Mouse (Mus musculus): ENCODE measurements around the gene Slc7a6.

Gene Slc7a6

DNA sequence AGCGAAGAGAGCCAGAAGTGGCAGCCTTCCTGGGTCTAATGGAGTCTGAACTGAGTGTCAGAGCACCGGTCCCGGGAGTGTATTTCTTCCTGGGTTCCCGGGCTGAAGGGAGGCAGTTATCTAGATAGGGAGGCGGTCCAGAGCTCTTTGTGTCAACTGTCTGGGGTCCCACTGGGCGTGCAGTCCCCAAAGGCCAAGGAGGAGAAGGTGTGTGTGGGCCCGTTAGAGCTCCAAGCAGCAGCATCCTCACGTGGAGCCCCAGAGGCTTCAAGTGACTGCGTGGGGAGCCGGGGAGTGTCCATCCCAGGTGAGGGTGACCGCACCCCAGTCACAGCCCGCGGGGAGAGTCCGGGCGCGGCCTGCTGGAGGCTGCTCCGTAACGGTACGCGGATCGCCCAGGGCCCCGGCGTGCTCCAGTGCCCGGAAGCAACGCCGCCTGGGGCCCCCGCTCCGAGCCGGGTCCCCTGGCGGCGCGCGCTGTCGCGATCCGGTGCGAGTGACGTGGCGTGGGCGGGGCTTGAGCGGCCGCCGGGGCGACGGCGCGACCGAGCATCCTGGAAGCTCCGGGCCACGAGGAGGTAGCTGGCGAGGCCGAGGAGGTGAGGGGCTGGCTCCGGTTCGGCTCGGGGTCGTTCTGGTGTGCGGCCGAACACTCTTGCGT is at the start of gene Slc7a6:
Slc7a6 (plus strand) TSS at position 502 of the 661 bp plus-strand sequence.
- DNase-seq, result peak; percentile 91

DNA sequence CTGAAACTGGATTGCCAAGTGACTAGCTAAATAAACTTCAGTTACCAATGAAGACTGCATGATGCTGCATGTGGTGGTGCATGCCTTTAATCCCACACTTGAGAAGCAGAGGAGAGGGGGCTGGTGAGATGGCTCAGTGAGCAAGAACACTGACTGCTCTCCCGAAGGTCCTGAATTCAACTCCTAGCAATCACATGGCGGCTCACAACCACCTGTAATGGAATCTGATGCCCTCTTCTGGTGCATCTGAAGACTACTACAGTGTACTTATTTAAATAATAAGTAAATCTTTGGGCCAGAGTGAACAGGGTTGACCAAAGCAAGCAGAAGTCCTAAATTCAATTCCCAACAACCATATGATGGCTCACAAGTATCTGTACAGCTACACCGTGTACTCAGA is 45.2 kb upstream of the Slc7a6 start:
- no peak for DNase-seq

DNA sequence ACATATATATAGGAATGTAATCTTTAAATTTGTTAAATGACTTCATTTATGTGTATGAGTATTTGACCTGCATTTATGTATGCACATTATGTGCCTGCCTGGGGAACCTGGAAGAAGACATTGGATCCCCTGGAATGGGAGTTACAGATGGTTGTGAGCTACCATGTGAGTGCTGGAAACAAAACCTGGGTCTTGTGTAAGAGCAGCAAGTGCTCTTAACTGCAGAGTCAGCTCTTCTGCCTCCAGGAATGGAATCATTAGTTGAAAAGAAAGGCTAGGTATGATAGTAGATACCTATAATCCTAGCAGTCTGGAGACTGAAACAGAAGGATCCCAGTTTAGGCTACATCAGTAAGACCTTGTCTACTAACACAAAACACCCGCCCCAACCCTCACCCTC is 42.6 kb upstream of the Slc7a6 start:
- no peak for DNase-seq

DNA sequence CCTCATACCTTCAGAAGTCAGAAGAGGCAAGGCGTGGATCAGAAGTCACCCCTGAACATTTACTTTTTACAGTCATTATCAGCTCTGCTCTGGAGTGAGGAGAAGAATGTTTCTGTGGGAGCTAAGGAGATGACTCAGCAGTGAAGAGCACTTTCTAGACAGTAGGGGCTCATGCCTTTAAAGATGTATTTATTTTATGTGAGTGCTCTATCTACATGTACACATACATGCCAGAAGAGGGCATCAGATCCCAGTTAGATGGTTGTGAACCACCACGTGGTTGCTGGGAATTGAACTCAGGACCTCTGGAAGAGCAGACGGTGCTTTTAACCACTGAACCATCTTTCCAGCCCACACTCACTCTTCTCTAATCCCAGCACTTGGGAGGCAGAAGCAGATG is 41.6 kb upstream of the Slc7a6 start:
- no peak for DNase-seq

DNA sequence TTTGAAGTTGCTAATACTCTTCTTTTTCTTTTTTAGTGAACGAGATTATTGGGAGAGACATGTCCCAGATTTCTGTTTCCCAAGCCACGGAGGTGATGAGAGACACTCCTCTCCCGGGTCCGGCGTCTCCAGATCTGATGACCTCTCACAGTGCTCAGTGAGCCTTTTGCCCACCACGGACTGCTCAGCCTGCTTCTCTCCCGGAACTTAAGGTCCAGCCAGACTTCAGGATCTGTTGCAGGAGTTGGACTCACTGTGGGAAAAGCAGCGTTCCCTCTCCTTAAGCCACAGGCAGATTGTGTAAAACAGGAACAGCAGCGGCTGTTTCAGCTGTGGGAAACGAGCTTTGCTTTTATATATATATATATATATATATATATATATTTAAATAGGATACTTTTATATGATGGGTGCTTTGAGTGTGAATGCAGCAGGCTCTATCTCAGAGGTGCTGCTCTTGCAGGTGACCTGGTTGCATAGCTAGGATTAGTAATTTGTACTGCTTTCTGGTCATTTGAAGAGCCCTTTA is 40.7 kb upstream of the Slc7a6 start:
- no peak for DNase-seq

DNA sequence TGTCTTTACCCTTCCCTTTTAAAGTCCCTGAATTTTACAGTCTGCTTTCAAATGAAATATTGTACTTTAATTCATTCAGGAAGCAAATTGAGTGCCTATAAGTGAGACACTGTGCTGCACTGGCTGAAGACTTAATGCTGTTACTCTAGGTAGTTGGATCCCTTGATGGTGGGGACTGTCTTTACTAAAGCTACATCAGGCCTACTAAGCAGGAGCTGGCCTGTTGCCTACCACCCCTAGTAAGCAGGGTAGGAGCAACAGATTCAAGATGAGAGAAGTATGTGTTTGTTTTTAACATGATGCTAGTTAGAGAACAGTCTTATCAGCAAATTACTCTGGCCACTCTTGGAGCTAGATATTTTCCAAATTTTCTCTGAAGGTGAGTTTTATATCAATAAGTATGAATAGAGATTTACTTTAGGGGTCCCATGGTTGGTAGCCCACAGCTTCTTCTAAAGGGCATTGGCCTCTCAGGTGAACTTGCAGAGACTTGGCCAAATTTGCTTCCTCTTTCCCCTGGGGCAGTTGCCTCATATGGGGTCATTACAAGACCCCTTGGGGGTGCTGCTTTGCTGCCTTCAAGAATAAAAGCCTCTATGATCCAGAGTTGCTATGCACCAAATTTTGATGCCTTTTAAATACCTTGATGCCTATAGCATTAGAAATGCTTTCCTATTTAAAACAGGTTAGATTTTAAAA is 39.3 kb upstream of the Slc7a6 start:
- no peak for DNase-seq

DNA sequence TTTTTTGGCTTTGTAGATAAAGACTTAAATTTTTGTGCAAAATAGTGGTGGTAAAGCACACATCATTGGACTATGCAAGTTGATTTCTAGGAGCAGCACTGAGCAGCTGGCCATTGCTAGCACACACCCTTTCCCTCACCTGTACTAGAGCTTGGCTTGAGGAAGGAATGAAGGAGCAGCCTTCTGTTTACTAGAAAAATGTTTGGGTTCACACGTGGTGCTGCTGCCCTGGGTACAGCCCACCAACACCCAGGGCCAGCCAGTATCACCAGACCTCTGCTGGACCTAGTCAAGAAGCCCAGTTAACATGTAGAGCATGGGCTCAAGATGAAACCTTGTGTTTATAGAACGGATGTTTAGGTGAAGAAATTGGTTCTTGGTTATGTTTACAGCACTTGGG is 38.7 kb upstream of the Slc7a6 start:
- DNase-seq, result no peak

DNA sequence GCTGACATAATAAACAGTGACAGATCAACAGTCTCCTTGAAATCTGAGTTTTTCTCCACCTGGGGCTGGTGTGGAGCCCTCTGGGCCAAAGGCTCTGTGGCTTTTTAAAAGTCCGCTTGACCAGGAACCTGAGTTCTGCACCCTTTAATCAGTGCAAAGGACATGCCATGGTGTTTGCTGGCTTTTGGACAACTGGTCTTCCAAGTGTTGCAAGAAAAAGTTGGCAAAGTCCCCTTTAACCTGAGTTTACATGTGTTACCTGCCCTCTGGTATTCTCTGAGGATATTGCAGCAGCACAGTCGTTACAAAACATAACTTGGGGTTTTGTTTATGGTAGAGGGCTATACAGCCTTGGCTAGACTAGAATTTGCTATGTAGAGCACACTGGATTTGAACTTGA is 38.2 kb upstream of the Slc7a6 start:
- DNase-seq, result no peak

DNA sequence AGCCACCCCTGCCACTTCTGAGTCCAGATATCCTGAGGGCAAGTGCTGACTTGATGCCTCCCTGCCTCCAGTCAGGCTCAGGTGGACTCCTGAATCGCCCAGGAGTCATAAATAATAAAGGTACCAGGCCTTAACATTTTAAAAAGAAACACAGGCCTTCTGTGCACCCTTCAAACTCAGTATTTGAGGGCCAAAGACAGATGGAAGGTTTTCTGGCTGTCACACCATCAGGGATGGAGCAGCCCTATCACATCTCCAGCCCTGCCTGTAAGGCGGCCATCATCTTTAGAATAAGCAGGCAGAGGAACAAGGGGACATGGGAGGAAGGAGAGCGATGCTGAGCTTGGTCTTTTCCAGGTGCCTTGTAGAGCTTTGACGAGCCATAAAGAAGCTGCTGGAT is 37.6 kb upstream of the Slc7a6 start:
- DNase-seq, result no peak

DNA sequence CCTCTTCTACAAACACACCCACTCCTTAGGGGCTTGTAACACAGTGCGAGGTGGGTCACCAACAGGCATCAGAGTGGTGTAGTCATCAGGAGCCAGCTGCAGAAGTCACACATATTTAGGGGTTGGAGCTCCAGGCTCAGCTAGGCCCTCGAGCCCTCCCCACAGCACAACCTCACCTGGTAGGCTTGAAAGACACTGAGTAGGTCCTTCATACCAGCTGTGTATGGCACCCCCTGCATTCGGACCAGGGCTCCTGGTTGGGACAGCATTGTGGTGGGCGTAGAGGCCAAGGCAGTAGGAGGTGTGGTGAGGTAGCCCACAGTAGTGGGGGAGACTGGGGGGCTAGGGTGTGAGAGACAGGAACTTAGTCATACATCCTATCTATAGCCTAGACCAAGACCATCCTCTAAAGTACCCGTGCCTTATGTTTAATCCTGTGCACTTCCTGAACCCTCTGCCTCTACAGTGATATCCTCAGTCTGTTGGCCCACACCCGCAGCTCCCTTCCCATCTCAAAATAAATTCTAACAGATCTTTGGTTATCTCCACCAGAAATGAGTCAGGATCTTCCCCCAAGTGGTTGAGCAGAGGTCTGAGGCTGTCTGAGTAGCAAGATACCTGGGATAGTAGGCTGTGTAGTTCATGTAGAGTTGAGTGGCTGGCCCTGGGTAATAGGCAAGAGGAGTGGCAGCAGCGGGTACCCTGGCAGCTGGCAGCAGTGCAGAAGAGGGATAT is 37.0 kb upstream of the Slc7a6 start:
- no peak for DNase-seq

DNA sequence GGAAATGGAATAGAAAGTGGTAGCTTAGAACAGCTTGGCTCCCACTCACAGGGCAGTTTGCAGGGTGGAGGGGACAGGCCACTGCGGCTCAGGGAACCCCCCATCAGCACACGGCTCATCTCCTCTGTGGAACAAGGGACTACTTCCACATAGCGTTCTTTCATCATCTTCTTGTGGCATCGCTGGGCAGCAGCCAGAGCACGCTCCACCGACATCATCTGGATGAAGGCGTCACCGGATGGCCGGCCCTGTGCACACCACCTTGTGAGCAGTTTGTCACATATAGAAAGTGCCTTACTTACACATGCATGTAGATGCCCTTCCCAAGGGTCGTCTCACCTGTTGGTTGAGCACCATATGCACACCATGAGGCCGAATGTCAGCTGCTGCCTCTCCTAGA is 36.3 kb upstream of the Slc7a6 start:
- no peak for DNase-seq

DNA sequence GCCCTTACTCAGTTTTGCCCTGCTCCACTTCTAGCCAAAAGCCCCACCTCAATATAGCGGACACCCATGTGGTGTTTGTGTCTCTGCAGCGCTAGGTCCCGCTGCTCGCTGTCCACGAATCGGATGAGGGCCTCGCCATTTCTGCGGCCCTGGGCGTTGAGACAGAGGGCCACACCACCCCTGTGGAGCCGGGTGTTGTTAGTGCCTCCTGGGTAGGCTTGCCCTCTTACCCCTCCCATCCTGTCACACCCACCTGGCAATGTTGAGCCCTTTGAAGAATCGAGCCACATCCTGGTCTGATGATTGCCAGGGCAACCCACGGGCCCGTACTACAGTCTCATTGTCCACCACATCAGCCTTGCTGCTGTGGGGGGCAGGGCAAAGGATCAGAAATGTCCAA is 35.1 kb upstream of the Slc7a6 start:
- peak; percentile 24 for DNase-seq

DNA sequence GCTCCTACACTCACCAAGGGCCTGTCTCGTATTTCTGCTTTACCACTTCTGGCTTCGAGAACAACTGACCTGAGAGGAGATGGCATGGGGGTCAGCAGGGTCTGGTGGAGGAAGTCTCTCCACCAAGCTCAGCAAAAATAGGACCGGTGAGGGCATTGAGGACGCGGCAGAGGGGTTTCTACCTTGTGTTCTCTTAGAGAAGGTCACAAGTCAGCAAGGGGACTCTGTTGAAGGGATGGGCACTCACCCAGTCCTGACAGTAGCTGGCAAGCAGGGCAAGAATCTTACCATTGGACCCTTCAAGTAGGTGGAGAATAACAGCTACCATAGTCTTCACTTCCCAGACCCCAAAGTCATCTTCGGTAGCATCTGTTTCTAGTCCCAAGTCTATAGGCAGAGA is 34.7 kb upstream of the Slc7a6 start:
- DNase-seq, result no peak

DNA sequence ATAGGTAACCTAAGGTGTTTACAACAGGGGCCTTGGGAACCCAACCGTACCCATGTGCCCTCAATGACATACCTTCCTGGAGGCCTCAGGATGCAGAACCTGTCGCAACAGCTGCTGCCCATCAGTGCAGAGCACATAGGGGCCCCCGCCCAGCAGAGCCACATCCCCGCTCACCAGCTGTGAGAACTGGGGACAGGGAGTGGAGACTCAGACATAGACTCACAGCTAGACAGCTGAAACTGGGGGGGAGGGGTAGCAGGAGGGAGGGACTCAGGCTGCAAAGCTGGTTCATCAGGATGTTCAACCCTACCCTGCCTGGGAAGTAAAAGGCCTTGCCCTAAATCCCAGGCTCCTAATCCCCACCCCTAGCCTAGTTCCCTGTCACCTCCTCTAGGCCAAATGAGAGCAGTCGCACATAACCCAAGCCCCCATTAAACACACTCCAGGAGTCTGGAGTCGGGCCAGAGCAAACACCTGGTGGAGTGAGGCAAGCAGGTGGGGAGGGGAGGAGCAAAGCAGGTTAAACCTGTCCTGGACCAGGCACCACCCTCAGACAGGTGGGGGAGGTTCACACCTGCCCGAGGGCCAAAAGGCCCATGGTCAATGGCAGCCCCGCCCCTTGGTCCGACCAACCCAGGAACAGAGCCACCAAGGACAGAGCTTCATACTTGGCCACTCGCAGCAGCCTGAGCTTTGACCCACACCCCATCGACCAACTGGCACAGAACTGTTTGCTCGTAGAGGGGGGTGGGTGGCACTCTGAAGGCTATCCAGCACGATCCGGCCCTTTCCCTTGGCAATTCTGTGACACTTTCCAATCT is 33.7 kb upstream of the Slc7a6 start:
- DNase-seq, result peak; percentile 90

DNA sequence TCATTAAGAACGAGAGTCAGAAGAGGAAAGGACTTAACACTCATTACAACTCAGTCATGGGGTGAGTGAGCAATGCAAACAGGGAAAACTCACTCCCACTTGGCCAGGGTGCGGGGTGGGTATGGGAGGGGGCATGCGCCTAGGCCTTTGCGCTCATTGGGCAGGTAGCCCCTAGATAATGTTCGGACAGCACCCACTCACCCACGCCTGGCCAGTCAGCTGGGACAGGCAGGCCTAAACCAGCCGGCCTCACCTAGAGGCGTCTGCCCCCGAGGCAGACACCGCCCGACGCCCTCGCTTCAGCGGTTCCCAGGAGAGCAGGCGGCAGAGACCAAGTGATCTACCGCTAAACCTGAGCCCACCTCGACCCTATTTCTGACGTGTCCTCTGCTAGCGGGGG is 33.0 kb upstream of the Slc7a6 start:
- DNase-seq, result peak; percentile 65

DNA sequence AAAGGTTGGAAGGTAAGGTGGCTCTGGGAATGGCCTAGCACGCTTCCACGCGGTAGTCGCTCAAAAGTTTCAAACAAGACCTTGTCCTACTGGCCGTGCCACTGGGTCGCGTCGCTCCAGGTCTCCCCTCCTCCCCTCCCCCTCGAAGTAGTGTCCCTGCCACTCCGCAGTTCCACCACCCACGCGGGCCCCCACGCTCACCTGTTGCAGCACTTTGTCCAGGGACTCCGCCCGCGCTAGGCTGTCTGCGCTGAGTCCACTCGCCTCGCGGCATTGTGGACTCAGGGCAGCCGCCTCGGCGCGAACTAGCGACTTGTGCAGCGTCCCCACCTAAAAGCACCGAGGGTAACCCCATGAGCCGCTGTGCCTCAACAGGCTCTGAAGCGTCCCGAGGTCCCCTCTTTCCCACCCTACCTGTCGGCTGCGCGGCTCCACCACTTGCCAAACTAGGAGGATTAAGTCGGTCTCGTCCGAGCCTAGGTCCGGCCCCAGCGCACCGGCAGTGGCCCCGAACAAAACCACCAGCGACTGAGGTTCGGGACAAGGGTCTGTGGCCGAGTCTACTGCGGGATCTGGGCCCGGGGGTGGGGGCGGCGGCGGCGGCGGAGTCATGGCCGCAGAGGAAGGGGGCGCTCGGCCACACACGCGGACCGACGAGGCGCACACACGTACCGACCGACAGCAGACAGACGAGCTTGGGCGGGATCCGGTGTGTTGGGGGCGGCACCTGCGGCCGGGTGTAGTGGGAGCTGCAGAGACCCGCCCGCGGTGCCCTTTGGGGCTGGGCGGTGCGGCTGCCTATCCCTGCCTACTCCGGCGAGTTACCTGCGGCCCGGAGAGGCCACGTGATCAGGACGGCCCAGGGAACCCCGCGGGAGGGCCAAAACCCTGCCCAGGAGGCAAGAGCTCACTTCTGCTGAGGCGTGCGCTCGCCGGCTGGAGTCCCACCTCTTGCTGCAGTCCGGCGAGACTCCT is 32.2 kb upstream of the Slc7a6 start, which contains the start of gene Esrp2:
Esrp2 (minus strand) TSS at position 819 of the 975 bp plus-strand sequence.
- peak; percentile 89 for DNase-seq

DNA sequence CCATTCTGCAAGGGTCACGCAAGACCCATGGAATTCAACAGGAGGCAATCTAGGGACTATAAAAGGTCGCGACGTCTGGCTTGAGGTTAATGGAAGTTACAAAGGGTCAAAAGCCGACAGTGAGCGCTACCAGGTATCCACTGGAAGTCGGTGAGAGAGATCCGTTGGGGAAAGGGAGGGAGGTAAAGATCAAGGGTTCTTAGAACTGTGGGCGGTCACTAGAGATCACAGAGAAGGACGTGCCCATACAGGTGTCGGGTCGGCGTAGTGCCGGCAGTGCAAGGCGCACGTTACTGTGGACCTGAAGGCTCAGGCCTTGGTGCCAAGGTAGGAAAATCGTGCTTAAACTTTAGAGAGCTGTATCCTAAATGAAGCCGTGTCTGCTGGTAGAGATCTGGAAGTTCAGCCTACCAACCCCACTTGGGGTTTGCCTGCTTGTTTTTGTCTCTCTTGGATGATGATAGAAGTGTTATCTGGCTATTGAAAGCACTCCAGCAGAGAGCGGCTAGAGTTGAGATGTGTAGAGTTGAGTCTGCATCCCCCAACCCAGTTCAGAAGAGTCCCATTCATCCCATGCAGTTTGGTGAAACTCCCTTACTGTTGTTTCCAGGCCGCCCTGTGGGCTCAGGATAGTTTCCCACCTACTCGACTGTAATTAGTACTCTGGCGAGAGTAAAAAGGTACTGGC is 31.3 kb upstream of the Slc7a6 start:
- DNase-seq, result no peak

DNA sequence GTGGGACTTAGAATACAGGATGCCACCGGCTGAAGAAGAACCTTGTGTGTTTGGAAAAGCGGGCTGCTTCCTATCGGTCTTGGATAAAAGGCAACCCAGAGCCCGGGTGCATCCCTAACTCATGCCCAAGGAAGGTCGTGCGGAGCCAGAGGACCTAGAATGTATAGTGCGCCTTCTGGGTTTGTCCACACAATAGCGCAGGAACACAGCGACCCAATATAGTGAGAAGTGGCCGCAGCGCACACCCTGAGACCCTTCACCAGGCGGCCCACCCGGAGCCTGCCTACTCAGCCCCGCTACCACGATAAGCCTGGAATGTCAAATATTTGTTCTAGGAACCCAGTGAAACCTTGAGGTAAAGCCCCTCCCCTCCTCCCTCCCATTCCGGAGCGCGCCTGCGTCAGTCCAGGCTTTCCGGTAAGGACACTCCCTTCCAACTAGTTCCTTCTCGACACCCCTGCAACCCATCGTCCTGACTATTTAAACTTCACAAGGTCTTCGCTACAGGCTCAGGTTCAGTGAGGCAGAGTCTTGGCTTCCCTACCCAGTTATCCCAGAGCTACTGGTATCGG is 30.7 kb upstream of the Slc7a6 start:
- peak; percentile 78 for DNase-seq

DNA sequence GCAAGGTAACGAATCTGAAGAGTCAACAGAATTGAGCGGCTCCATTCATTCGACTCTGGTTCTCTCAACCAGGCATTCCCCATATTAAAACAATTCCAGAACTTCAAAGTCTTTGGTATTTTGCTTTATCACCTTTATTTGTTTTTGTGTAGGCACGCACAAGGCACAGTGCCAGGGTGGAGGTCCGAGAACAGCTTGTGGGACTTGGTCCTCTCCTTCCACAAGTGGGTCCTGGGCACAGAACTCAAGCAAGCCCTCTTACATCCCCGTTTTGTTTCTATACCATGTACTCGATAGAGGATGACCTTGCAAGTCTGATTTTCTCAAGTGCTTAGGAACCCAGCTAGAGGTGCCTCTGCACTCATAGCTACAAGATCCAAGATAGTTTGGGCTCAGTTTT is 30.0 kb upstream of the Slc7a6 start:
- no peak for DNase-seq

DNA sequence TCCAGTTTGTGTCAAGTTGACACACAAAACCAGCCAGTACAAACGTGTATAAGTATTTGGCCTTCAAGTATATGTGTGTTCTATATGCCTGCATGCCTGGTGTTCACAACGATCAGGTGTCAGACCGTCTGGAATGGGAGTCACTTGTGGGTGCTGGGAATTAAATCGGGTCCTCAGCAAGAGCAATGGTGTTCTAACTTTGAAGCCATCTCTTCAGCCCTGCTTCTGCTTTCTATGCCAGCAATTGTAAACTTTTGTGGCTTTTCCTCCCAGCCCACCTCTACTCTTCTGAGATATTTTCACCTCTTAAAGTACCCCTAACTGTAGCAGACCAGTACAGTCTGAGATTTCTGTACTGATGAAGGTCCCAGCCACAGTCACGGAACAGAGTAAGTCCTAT is 28.5 kb upstream of the Slc7a6 start:
- no peak for DNase-seq

DNA sequence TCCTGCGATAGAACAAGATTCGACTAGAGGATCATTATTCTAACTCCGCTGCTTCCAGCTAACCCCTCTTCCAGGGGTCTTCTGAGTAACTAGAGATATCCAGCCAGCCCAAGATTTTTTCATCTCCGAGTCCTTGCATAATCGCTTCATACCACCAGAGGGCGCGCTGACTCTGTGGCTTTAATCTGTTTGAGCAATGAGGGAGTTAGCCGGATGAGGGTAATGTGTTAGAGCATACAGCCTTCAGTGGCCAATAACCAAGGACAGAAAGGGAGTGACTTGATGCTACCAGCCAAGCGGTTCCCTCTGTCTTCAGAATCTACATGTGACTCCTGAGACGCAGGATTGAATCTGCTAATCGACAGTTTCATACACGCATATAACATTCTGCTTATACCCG is 27.9 kb upstream of the Slc7a6 start:
- peak; percentile 89 for DNase-seq

Data from kidney, postnatal 10 days (tissue).